In the genomic region with DNA sequence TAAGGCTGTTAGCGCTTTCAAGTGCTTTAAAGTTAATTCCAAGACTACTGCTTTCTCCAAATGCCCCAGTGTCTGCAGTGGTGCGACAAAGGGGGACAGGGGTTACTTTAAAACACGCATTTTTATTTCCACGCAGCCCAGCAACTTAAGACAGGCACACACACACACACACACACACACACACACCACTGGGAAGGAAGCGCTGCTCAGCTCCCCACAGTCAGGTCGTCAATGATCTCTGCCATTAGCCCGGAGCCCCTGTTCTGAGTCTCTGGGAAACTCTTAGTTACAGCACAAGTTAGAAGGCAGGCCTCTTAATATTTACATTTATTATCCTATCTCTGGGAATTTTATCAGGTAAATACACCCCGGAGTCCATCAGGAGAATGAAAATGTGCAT, we compare ENCODE assay signal across 9 mouse cellular contexts. TPM values are rescaled to one million over a fixed set of nuclear protein-coding genes. Genes with fewer than 3 reads are reported as not detected.
DNase-seq lines count a peak whose midpoint lies in the region; ATAC-seq and TF ChIP-seq lines count a peak whose summit lies in the region.
"Had no signal": no experiment of that assay in that cellular context is flagged by ENCODE, and none has a peak within 500 bp of the region (broad histone marks: within the 10 kb centered on the region; RNA-seq: fewer than 3 reads in every experiment).

No protein-coding gene starts in this region.

- 1% methylated on average over 8 of the region's 8 CpGs for WGBS in heart, embryonic 11.5 days (ENCODE audit: insufficient replicate concordance)
- 2% methylated on average over 8 of the region's 8 CpGs for WGBS in forebrain, postnatal 0 days
- 6% methylated on average over 8 of the region's 8 CpGs for WGBS in macrophage (ENCODE audit: missing documents)

- H3K36me3 ChIP-seq in heart, embryonic 11.5 days (ENCODE audit: control insufficient read depth, insufficient read depth, low read length) = no peaks in the 10 kb centered on the region
- no peaks in the 10 kb centered on the region for H3K36me3 ChIP-seq in ES-Bruce4 (ENCODE audit: control insufficient read depth, insufficient read depth, low read length, poor library complexity, severe bottlenecking)
- H3K36me3 ChIP-seq in forebrain, postnatal 0 days (ENCODE audit: insufficient read depth) = no peaks in the 10 kb centered on the region
- H3K36me3 ChIP-seq in macrophage (ENCODE audit: inconsistent target) = no peaks in the 10 kb centered on the region

- H3K4me2 ChIP-seq in heart, embryonic 11.5 days = peak overlapping the region; percentile 99
- peak overlapping the region; percentile 99 for H3K4me2 ChIP-seq in forebrain, postnatal 0 days (ENCODE audit: low read depth)

- peak overlapping the region; percentile 63 for H3K4me3 ChIP-seq in heart, embryonic 11.5 days (ENCODE audit: low read depth, low read length)
- peak overlapping the region; percentile 67; the same call in 1 of the 2 replicates for H3K4me3 ChIP-seq in ES-Bruce4 (ENCODE audit: low read depth, low read length)
- H3K4me3 ChIP-seq in forebrain, postnatal 0 days (ENCODE audit: low read depth, low read length) = peak overlapping the region; percentile 67
- H3K4me3 ChIP-seq in macrophage (ENCODE audit: inconsistent target) = peak overlapping the region; percentile 74

- TF ChIP-seq EP300 in ES-Bruce4 (IDR thresholded peaks at IDR 0.05; ENCODE audit: insufficient read depth, low read depth, low read length) = no peak

- H3K79me2 ChIP-seq in macrophage (ENCODE audit: inconsistent target) = peaks cover 52% of the 10 kb centered on the region

- DNase-seq in heart, adult 8-10 months (ENCODE audit: low spot score) = no peak
- no peak for DNase-seq in forebrain, postnatal 0 days
- no peak for DNase-seq in ovary, postnatal 14 days (ENCODE audit: low spot score)
- no peak for DNase-seq in layer of hippocampus, postnatal 36 days
- no peak for DNase-seq in gastrocnemius, adult 8-10 months (ENCODE audit: low spot score in 2 of 2)

- TF ChIP-seq POLR2A in ES-Bruce4 (IDR thresholded peaks at IDR 0.05; ENCODE audit: insufficient read depth, low read length) = no peak

- H3K27me3 ChIP-seq in heart, embryonic 11.5 days (ENCODE audit: control insufficient read depth, insufficient read depth, low read length) = peaks cover 9% of the 10 kb centered on the region
- H3K27me3 ChIP-seq in ES-Bruce4 (ENCODE audit: control insufficient read depth, insufficient read depth, low read length, poor library complexity, severe bottlenecking) = peaks cover 17% of the 10 kb centered on the region
- H3K27me3 ChIP-seq in forebrain, postnatal 0 days (ENCODE audit: insufficient read depth, low read length) = peaks cover 21% of the 10 kb centered on the region
- H3K27me3 ChIP-seq: Patski had no signal

- peaks cover 9% of the 10 kb centered on the region; the same call in 1 of the 2 replicates for H3K4me1 ChIP-seq in heart, embryonic 11.5 days (ENCODE audit: control insufficient read depth, insufficient read depth, low read length)
- no peaks in the 10 kb centered on the region for H3K4me1 ChIP-seq in ES-Bruce4 (ENCODE audit: control insufficient read depth, insufficient read depth, low read length)
- H3K4me1 ChIP-seq in forebrain, postnatal 0 days (ENCODE audit: insufficient read depth) = 0 out of 2 replicates have a peak, but pooled peaks cover 10% of the 10 kb centered on the region

- ATAC-seq in heart, embryonic 11.5 days (replicated peaks; ENCODE audit: insufficient number of reproducible peaks, low FRiP score, low TSS enrichment) = no peak
- ATAC-seq in forebrain, postnatal 0 days = no peak

- peak overlapping the region; percentile 82 for H3K9ac ChIP-seq in heart, embryonic 11.5 days (ENCODE audit: low read depth, low read length)
- no peak overlapping the region for H3K9ac ChIP-seq in ES-Bruce4 (ENCODE audit: low read depth, poor library complexity, severe bottlenecking)
- peak overlapping the region; percentile 74; the same call in 1 of the 2 replicates for H3K9ac ChIP-seq in forebrain, postnatal 0 days

- H3K27ac ChIP-seq in heart, embryonic 11.5 days (ENCODE audit: low read depth, low read length) = peak overlapping the region; percentile 57; the same call in 1 of the 2 replicates
- H3K27ac ChIP-seq in ES-Bruce4 (ENCODE audit: insufficient read depth, low read length) (no peak overlapping the region), macrophage (peak overlapping the region; percentile 87)
- 0 out of 2 replicates have a peak overlapping the region, but pooled peaks have one; percentile 62 for H3K27ac ChIP-seq in forebrain, postnatal 0 days (ENCODE audit: low read depth, low read length)

- TF ChIP-seq CTCF in ES-Bruce4 (IDR thresholded peaks at IDR 0.05; ENCODE audit: low read depth, low read length) = no peak
- TF ChIP-seq CTCF in forebrain, postnatal 0 days (IDR thresholded peaks at IDR 0.05; ENCODE audit: low read depth) = no peak

- H3K9me3 ChIP-seq in heart, embryonic 11.5 days (replicated peaks; ENCODE audit: control insufficient read depth, low read length) = no peaks in the 10 kb centered on the region
- H3K9me3 ChIP-seq in ES-Bruce4 (replicated peaks; ENCODE audit: control insufficient read depth, insufficient read depth, low read length, poor library complexity, severe bottlenecking) = no peaks in the 10 kb centered on the region
- H3K9me3 ChIP-seq in forebrain, postnatal 0 days (ENCODE audit: low read length) = no peaks in the 10 kb centered on the region

RNA-seq across cellular contexts. Expression of a gene that starts 1.2 kb away (rescaled TPM):
- 7.6 and 8.5 TPM in 2 replicates for polyA plus RNA-seq in heart, embryonic 11.5 days (2014; fragmentation: Nextera tagmentation; extraction: Ambion mirVana)
- total RNA-seq in heart, adult 8-10 months (2022) = 10 to 100 TPM; 27.4 to 57.3 (median 35.1) TPM
- 5.3 TPM in 2 replicates for polyA plus RNA-seq in ES-Bruce4 (2011; ENCODE audit: insufficient read depth, insufficient read length, low read depth, missing spikeins)
- total RNA-seq in forebrain, postnatal 0 days (2014; rRNA removed) = 2.7 and 5.2 TPM in 2 replicates
- 2.7 and 4.1 TPM in 2 replicates for polyA plus RNA-seq in forebrain, postnatal 0 days (2015; fragmentation: Nextera tagmentation; extraction: Ambion mirVana)
- total RNA-seq in macrophage (2018; cell fraction: chromatin; rRNA removed) = 100 to 1,000 TPM in 2 of 26 experiments, 10 to 100 TPM in 23, 1 to 10 TPM in 1; 8.5 to 129 (median 26.0) TPM
- total RNA-seq in macrophage (2018; cell fraction: cytosol; rRNA removed) = 10 to 100 TPM; 16.9 to 80.3 (median 32.3) TPM
- 100 to 1,000 TPM in 2 of 26 experiments, 10 to 100 TPM in 24; 22.4 to 119 (median 37.9) TPM for total RNA-seq in macrophage (2018; cell fraction: nucleus; rRNA removed)
- polyA plus RNA-seq in macrophage (2018) = 38.5 to 115 TPM (median 39.6 TPM) in 3 replicates
- 10 to 100 TPM; 33.4 to 39.0 TPM for total RNA-seq in layer of hippocampus, postnatal 36 days (2021)
- total RNA-seq in gastrocnemius, adult 8-10 months (2022) = 10 to 100 TPM; 42.8 to 74.8 (median 45.1) TPM
